Mouse (Mus musculus): ENCODE results near the gene Egln3. TPM values are rescaled to one million over a fixed set of nuclear protein-coding genes. Genes with fewer than 3 reads are reported as not detected.

Egln3 gene
- polyA plus RNA-seq, 1 experiment from 2014 or later = 7.4 TPM

- Histone ChIP-seq H3K4me1 (peaks cover 31% of the 10 kb centered on the region), H3K4me3 (no peak overlapping the region), H3K9me3 (no peaks in the 10 kb centered on the region), H3K4me2 (peak overlapping the region; percentile 78), H3K27me3 (replicated peaks) (peaks cover 5% of the 10 kb centered on the region; the same call in 1 of the 2 replicates), H3K27ac (replicated peaks) (peak overlapping the region; percentile 15; the same call in 1 of the 2 replicates), H3K36me3 (no peaks in the 10 kb centered on the region), H3K9ac (no peak overlapping the region)
- ATAC-seq (ENCODE audit: extremely low read depth, insufficient number of reproducible peaks, low FRiP score, low TSS enrichment) = no peak
- 23% methylated on average over 5 of the region's 5 CpGs for WGBS
Observed at GRCm38 (mm10) chr12:54161468-54162202, 42.0 kb downstream of the Egln3 start.

- no peak overlapping the region for H3K4me3 ChIP-seq
- WGBS = 79% methylated on average over 2 of the region's 2 CpGs
- H3K9ac ChIP-seq = no peak overlapping the region
- no peaks in the 10 kb centered on the region for H3K36me3 ChIP-seq
- peaks cover 31% of the 10 kb centered on the region for H3K4me1 ChIP-seq
- H3K27me3 ChIP-seq (replicated peaks) = peaks cover 5% of the 10 kb centered on the region; the same call in 1 of the 2 replicates
- peaks cover 9% of the 10 kb centered on the region; the same call in 1 of the 2 replicates for H3K9me3 ChIP-seq
- no peak overlapping the region for H3K4me2 ChIP-seq
- H3K27ac ChIP-seq (replicated peaks) = no peak overlapping the region
- no peak for ATAC-seq (ENCODE audit: extremely low read depth, insufficient number of reproducible peaks, low FRiP score, low TSS enrichment)
Observed at GRCm38 (mm10) chr12:54160279-54160678, 43.4 kb downstream of the Egln3 start.

- H3K4me1 ChIP-seq = no peaks in the 10 kb centered on the region
- H3K9ac ChIP-seq = no peak overlapping the region
- no peak for ATAC-seq (ENCODE audit: extremely low read depth, insufficient number of reproducible peaks, low FRiP score, low TSS enrichment)
- H3K9me3 ChIP-seq = peaks cover 9% of the 10 kb centered on the region; the same call in 1 of the 2 replicates
- H3K27ac ChIP-seq (replicated peaks) = no peak overlapping the region
- H3K36me3 ChIP-seq = no peaks in the 10 kb centered on the region
- H3K4me2 ChIP-seq = no peak overlapping the region
- no peak overlapping the region for H3K4me3 ChIP-seq
- no peaks in the 10 kb centered on the region for H3K27me3 ChIP-seq (replicated peaks)
- 55% methylated on average over 1 of the region's 1 CpGs for WGBS
Observed at GRCm38 (mm10) chr12:54154771-54155170, 48.9 kb downstream of the Egln3 start.

GRCm38 (mm10) chr12:54146943-54147556 is 56.6 kb downstream of the Egln3 start:
- Histone ChIP-seq H3K9me3 (no peaks in the 10 kb centered on the region), H3K27me3 (replicated peaks) (peaks cover 5% of the 10 kb centered on the region; the same call in 1 of the 2 replicates), H3K4me2 (no peak overlapping the region; the same call in 1 of the 2 replicates), H3K4me3 (no peak overlapping the region), H3K9ac (no peak overlapping the region), H3K36me3 (no peaks in the 10 kb centered on the region), H3K27ac (replicated peaks) (no peak overlapping the region), H3K4me1 (no peaks in the 10 kb centered on the region)
- 26% methylated on average over 12 of the region's 12 CpGs for WGBS
- ATAC-seq (ENCODE audit: extremely low read depth, insufficient number of reproducible peaks, low FRiP score, low TSS enrichment) = no peak

Measured in heart, embryonic 13.5 days (tissue).